Mouse (Mus musculus) testis, adult 2 months (tissue): Measurements from ENCODE around the gene Cryge.

Experiments
- CTCF ChIP-seq: fragments of 200-500 bp; IDR thresholded peaks from 2 replicates; pipeline ENCODE4 v1.5.1; 2012; ENCODE audit warnings: low read depth, mild to moderate bottlenecking, inconsistent platforms, low read length, moderate library complexity; ENCODE audit not compliant: control insufficient read depth, insufficient read depth, insufficient replicate concordance
- POLR2A ChIP-seq: fragments of 200-500 bp; IDR thresholded peaks from 2 replicates; pipeline ENCODE4 v1.6.1; 2012; ENCODE audit warnings: low read depth, mild to moderate bottlenecking, inconsistent platforms, low read length, moderate library complexity; ENCODE audit not compliant: control insufficient read depth

GRCm38 (mm10) chr1:65040806-65041205 is 10.1 kb downstream of the Cryge start:
- TF ChIP-seq POLR2A = no peak
- no peak for TF ChIP-seq CTCF
